Mouse (Mus musculus): ENCODE measurements at regions not wholly inside any gene's neighbourhood (a gene's known extent, or its start where the extent isn't known, plus 50 kb on each side); places are given as distances from the start of the nearest gene placed in this dataset.

- intact Hi-C loops (cut with DNase I) = no loop called here
These were observed 164.8 kb upstream of the Paip1 start for GRCm38 (mm10) chr13:119263561-119263960.

- intact Hi-C loops (cut with DNase I) = no loop called here
These were observed 160.6 kb upstream of the Paip1 start for GRCm38 (mm10) chr13:119267608-119268300.

GRCm38 (mm10) chr13:119268301-119268675 lies 160.1 kb upstream of the Paip1 start:
- intact Hi-C loops (cut with DNase I) = no loop called here

GRCm38 (mm10) chr13:119275500-119275899 lies 152.9 kb upstream of the Paip1 start:
- intact Hi-C loops (cut with DNase I) = no loop called here

- intact Hi-C loops (cut with DNase I) = no loop called here
These were observed 151.0 kb upstream of the Paip1 start for GRCm38 (mm10) chr13:119277308-119277948.

- intact Hi-C loops (cut with DNase I) = no loop called here
These were observed 149.0 kb upstream of the Paip1 start for GRCm38 (mm10) chr13:119279449-119279848.

GRCm38 (mm10) chr13:119280622-119281021 lies 147.8 kb upstream of the Paip1 start:
- intact Hi-C loops (cut with DNase I) = loop anchor here (5.0 kb wide), 1 partner anchor 97 kb away; no protein-coding TSS in a partner anchor

GRCm38 (mm10) chr13:119283448-119283847 lies 145.0 kb upstream of the Paip1 start:
- intact Hi-C loops (cut with DNase I) = loop anchor here (2.0 to 5.0 kb wide), 2 partner anchors 79 to 94 kb away; no protein-coding TSS in a partner anchor

GRCm38 (mm10) chr13:119309238-119309637 lies 119.2 kb upstream of the Paip1 start:
- intact Hi-C loops (cut with DNase I) = no loop called here

- intact Hi-C loops (cut with DNase I) = no loop called here
These were observed 118.4 kb upstream of the Paip1 start for GRCm38 (mm10) chr13:119310013-119310412.

- intact Hi-C loops (cut with DNase I) = no loop called here
These were observed 114.0 kb upstream of the Paip1 start for GRCm38 (mm10) chr13:119314356-119314755.

- intact Hi-C loops (cut with DNase I) = no loop called here
These were observed 110.0 kb upstream of the Paip1 start for GRCm38 (mm10) chr13:119318358-119318757.

GRCm38 (mm10) chr13:119325510-119325909 lies 102.9 kb upstream of the Paip1 start:
- intact Hi-C loops (cut with DNase I) = no loop called here

- intact Hi-C loops (cut with DNase I) = no loop called here
These were observed 101.3 kb upstream of the Paip1 start for GRCm38 (mm10) chr13:119326877-119327625.

GRCm38 (mm10) chr13:119328731-119329130 lies 99.7 kb upstream of the Paip1 start:
- intact Hi-C loops (cut with DNase I) = no loop called here

GRCm38 (mm10) chr13:119331815-119332214 lies 96.6 kb upstream of the Paip1 start:
- intact Hi-C loops (cut with DNase I) = no loop called here

- intact Hi-C loops (cut with DNase I) = no loop called here
These were observed 94.5 kb upstream of the Paip1 start for GRCm38 (mm10) chr13:119333915-119334314.

- intact Hi-C loops (cut with DNase I) = no loop called here
These were observed 90.5 kb upstream of the Paip1 start for GRCm38 (mm10) chr13:119337861-119338260.

- intact Hi-C loops (cut with DNase I) = no loop called here
These were observed 89.4 kb upstream of the Paip1 start for GRCm38 (mm10) chr13:119339016-119339415.

- intact Hi-C loops (cut with DNase I) = no loop called here
These were observed 88.6 kb upstream of the Paip1 start for GRCm38 (mm10) chr13:119339762-119340161.

- intact Hi-C loops (cut with DNase I) = no loop called here
These were observed 86.6 kb upstream of the Paip1 start for GRCm38 (mm10) chr13:119341833-119342232.

- intact Hi-C loops (cut with DNase I) = no loop called here
These were observed 85.6 kb upstream of the Paip1 start for GRCm38 (mm10) chr13:119342761-119343160.

Measured in adrenal gland (tissue).